Mouse (Mus musculus) cerebellum, adult 2 months (tissue): ENCODE data around the gene Tmem209. TPM values are rescaled to one million over a fixed set of nuclear protein-coding genes. Genes with fewer than 3 reads are reported as not detected.

Experiments
- DNase-seq, 2 experiments: peaks; one replicate each; pipeline ENCODE4 v3.0.0; 2021
- H3K27ac ChIP-seq: fragments of 200-500 bp; 2 replicates; pipeline ENCODE4 v1.5.1; 2012; ENCODE audit warnings: low read length, control low read depth, inconsistent platforms; ENCODE audit not compliant: insufficient read depth
- H3K27me3 ChIP-seq: fragments of 200-500 bp; 2 replicates; pipeline ENCODE4 v1.6.1; 2012; ENCODE audit warnings: inconsistent platforms, mild to moderate bottlenecking, low read length, moderate library complexity; ENCODE audit not compliant: control insufficient read depth, insufficient read depth
- H3K4me1 ChIP-seq: fragments of 200-500 bp; 2 replicates; pipeline ENCODE4 v1.6.1; 2011; ENCODE audit warnings: low read length; ENCODE audit not compliant: control insufficient read depth, insufficient read depth
- H3K4me3 ChIP-seq: fragments of 200-500 bp; replicated peaks from 2 replicates; pipeline ENCODE3; 2011; ENCODE audit warnings: mild to moderate bottlenecking, low read depth, low read length, control low read depth; ENCODE audit not compliant: insufficient read depth
- CTCF ChIP-seq: fragments of 200-500 bp; IDR thresholded peaks from 2 replicates; pipeline ENCODE4 v1.5.1; 2011; ENCODE audit warnings: low read depth, mild to moderate bottlenecking, control low read depth, low read length, moderate library complexity, borderline replicate concordance; ENCODE audit not compliant: insufficient read depth
- POLR2A ChIP-seq: fragments of 200-500 bp; IDR thresholded peaks from 2 replicates; pipeline ENCODE4 v1.6.1; 2011; ENCODE audit warnings: low read length, control low read depth, borderline replicate concordance; ENCODE audit not compliant: insufficient read depth
- WGBS: fragments of 180-500 bp; shearing (Covaris S2); methylation state at CpG from one replicate; pipeline ENCODE4 v1.1.7; 2018; 5-methylcytosine and 5-hydroxymethylcytosine counted together
- polyA plus RNA-seq: library from polyadenylated mRNA; depleted of rRNA; stranded (reverse); fragments of >200 nt; gene quantifications from 2 replicates; pipeline ENCODE4 v1.2.3, GENCODE M21; 2012

The Tmem209 gene
- polyA plus RNA-seq, 1 experiment: 33.9 TPM

GRCm38 (mm10) chr6:30543851-30544250, 34.3 kb upstream of the Tmem209 start:
- DNase-seq: no peak
- Histone ChIP-seq H3K4me3 (no peak overlapping the region), H3K27me3 (no peaks in the 10 kb centered on the region), H3K27ac (no peak overlapping the region), H3K4me1 (no peaks in the 10 kb centered on the region)
- TF ChIP-seq CTCF: no peak
- no peak for TF ChIP-seq POLR2A
- WGBS: 80% methylated on average over 8 of the region's 8 CpGs

DNA sequence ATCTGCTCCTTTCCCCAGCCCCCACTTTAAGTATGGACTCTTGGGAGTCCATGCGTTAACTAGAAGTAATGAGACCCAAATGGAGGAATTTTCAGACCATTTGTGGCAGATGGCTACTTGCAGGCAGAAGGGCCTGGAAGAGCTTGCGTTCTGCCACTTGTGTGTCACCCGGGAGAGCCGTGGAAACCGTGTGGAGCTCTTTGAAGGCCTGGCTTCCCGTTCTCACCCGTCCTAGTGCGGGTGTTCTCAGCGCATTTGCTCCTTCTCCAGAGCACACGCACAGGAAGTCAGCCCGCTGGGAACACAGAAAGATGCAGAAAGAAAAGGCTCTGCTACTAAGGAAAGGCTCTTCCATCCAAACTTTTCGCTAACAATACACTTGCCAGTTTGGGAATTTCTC, 33.5 kb upstream of the Tmem209 start:
- TF ChIP-seq POLR2A (no peak), CTCF (no peak)
- Histone ChIP-seq H3K27me3 (no peaks in the 10 kb centered on the region), H3K4me1 (no peaks in the 10 kb centered on the region), H3K4me3 (no peak overlapping the region), H3K27ac (no peak overlapping the region)
- DNase-seq: no peak
- 47% methylated on average over 12 of the region's 12 CpGs for WGBS

DNA sequence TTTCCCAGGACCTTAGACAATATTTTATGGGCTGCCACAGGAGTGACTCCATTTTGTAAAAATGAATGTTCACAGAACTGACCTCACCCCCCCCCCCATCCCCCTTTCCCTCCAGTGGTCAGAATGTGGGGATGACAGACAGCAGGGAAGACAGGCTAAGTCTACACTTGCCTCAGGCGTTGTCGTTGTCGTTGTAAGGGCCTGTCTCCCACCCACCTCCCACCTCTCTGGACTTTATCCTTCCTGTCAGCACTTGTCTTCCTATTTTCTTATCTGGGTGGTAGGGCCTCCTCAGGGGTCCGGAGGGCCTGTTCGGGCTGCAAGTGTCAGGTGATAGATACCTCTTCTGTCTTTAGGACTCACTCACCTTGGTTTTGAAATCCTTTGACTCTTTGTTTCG, 32.7 kb upstream of the Tmem209 start:
- Histone ChIP-seq H3K27ac (no peak overlapping the region), H3K27me3 (no peaks in the 10 kb centered on the region), H3K4me1 (no peaks in the 10 kb centered on the region), H3K4me3 (no peak overlapping the region)
- 96% methylated on average over 6 of the region's 6 CpGs for WGBS
- DNase-seq: no peak
- TF ChIP-seq CTCF: no peak
- no peak for TF ChIP-seq POLR2A

DNA sequence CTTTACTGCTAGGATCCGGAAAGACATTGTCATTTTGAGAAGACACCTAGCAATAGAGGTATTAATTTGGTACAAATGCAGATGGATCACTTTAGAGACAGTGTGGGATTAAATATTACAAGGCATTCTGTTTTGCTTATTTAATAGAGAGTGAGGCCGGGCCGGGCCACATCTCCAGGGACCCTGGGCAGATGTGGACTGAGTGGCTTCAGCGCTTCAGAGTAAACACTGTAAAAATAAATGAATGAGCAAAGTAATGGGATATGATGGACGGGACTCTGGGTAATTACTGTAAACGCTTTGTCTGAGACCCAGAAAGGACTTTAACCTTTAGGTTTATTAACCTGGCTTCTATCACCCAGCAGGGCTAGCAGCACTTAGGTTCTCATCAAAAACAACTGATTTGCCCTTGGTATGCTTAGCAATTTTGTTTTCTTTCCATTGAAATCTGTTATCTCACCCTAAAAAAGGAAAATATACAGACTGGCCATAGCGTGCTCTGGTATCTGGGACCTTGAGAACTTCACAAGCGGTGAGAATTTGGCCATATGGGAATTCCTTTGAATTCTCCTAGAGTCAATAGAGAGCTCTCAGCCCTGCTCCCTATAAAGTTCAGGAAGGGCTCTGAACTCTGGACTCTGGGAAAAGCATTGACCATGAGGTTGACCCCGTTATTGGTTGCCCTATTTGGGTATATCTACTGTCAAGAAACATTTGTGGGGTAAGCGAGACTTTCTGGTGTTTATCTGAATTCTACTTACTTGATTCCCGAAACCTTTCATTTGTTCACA, 31.6 kb upstream of the Tmem209 start, which contains the start of gene Cpa2:
TSS of gene Cpa2 (plus strand) at position 574 of the 791 bp plus-strand sequence.
- no peak within 1 kb of the TSS for H3K4me3 ChIP-seq
- no peak for DNase-seq
- H3K4me1 ChIP-seq: no peaks in the 10 kb centered on the region
- no peaks in the 10 kb centered on the region for H3K27me3 ChIP-seq
- 89% methylated on average over 11 of the region's 11 CpGs for WGBS
- TF ChIP-seq CTCF (no peak), POLR2A (no peak)
- H3K27ac ChIP-seq: no peak within 1 kb of the TSS

- DNase-seq: no peak
- TF ChIP-seq CTCF: no peak
- TF ChIP-seq POLR2A: no peak
- Histone ChIP-seq H3K4me1 (no peaks in the 10 kb centered on the region), H3K27ac (no peak overlapping the region), H3K4me3 (no peak overlapping the region), H3K27me3 (no peaks in the 10 kb centered on the region)
- 85% methylated on average over 5 of the region's 5 CpGs for WGBS
Measured at GRCm38 (mm10) chr6:30538800-30539199, 29.2 kb upstream of the Tmem209 start.

GRCm38 (mm10) chr6:30538240-30538639, 28.7 kb upstream of the Tmem209 start:
- H3K4me1 ChIP-seq: no peaks in the 10 kb centered on the region
- no peak for TF ChIP-seq POLR2A
- no peak for TF ChIP-seq CTCF
- H3K27ac ChIP-seq: no peak overlapping the region
- no peak for DNase-seq
- WGBS: 88% methylated on average over 10 of the region's 10 CpGs
- no peak overlapping the region for H3K4me3 ChIP-seq
- H3K27me3 ChIP-seq: no peaks in the 10 kb centered on the region

DNA sequence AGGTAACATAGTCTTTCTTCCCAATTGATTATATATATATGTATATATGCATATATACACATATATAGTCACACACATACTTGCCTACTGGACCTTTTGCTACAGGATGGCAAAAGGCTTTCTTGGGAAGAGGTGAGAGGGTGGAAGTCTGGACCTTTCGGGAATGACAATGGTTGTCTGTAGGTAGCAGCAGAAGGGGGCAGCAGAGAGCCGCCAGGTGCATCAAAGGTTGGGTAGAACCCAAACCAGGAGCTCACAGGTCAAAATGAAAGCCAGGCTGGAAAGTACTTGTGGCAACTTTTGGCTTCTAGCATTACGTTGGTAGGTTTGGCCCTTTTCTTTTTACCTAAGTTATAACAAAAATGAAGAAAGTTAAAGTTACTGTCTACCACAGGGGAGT, 25.8 kb upstream of the Tmem209 start:
- Histone ChIP-seq H3K4me3 (no peak overlapping the region), H3K27ac (no peak overlapping the region), H3K27me3 (no peaks in the 10 kb centered on the region), H3K4me1 (no peaks in the 10 kb centered on the region)
- TF ChIP-seq POLR2A (no peak), CTCF (peak; percentile 87)
- peak; percentile 57 to 65 for DNase-seq
- 34% methylated on average over 3 of the region's 3 CpGs for WGBS

GRCm38 (mm10) chr6:30528800-30529199, 19.2 kb upstream of the Tmem209 start:
- H3K27ac ChIP-seq: no peak overlapping the region
- 59% methylated on average over 6 of the region's 6 CpGs for WGBS
- TF ChIP-seq CTCF (no peak), POLR2A (no peak)
- no peak overlapping the region for H3K4me3 ChIP-seq
- H3K4me1 ChIP-seq: no peaks in the 10 kb centered on the region
- no peak for DNase-seq
- no peaks in the 10 kb centered on the region for H3K27me3 ChIP-seq
